Mouse (Mus musculus): ENCODE data around the gene Slc44a4. TPM values are rescaled to one million over a fixed set of nuclear protein-coding genes. Genes with fewer than 3 reads are reported as not detected.

Slc44a4 gene
- polyA plus RNA-seq, 1 experiment from 2014 or later, result 0.68 TPM

DNA sequence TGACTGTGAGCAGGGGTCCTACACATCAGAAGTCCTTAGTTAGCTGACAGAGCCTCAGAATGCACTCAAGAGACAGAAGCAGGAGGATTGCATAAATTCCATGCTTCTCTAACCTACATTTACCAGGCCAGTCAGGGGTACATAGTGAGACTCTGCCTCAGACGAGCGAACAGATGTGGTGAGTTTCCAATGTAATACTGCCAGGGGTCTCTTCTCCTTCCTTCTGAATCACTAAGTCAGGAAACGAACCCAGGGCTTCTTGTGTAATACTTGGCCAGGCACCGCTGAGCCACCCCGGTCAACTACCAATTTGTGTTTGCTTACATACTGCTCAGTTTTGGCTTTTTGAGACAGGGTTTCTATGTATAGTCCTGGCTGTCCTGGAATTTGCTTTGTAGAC lies 26.3 kb upstream of the Slc44a4 start:
- Histone ChIP-seq H3K27me3 (ENCODE audit: control insufficient read depth, insufficient read depth, low read length) (no peaks in the 10 kb centered on the region), H3K27ac (ENCODE audit: low read length) (no peak overlapping the region), H3K9me3 (replicated peaks; ENCODE audit: control insufficient read depth, low read length) (no peaks in the 10 kb centered on the region), H3K4me1 (ENCODE audit: control insufficient read depth, insufficient read depth, low read length) (no peaks in the 10 kb centered on the region), H3K4me3 (ENCODE audit: low read length) (no peak overlapping the region), H3K36me3 (ENCODE audit: control insufficient read depth, insufficient read depth) (no peaks in the 10 kb centered on the region), H3K4me2 (ENCODE audit: low read depth, low read length) (no peak overlapping the region), H3K9ac (ENCODE audit: low read length) (no peak overlapping the region)
- no peak for ATAC-seq (replicated peaks; ENCODE audit: extremely low read depth, insufficient read depth, low FRiP score)
- 83% methylated on average over 5 of the region's 5 CpGs for WGBS

DNA sequence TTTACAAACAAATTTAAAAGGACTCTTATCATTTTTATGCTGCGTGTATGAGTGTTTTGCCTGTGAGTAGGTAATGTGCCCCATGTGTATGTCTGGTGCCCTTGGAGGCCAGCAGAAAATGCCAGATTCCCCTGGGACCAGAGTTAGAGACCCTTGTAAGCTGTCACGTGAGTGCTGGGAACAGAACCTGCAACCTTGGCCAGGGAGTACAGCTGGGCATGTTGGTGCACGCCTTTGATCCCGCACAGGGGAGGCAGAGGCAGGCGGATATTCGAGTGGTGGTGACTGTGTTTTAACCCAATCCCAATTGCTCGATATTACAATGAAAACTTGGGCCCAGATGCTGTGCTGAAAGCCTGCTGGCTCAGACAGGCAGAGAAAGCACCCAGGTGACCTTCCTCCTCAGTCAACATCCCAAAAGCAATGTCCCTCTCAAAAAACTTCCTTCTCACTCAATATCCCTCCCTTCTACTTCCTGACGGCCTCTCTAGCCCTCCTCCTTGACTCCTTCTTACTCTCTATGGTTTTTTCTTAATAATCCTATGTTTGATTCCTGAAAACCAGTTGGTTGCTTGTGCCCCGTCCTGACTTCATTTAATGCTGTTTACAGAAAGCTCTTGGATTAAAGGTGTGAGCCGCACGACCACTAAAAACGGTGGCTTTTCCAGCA lies 24.1 kb upstream of the Slc44a4 start:
- Histone ChIP-seq H3K4me3 (ENCODE audit: low read length) (no peak overlapping the region), H3K27me3 (ENCODE audit: control insufficient read depth, insufficient read depth, low read length) (no peaks in the 10 kb centered on the region), H3K36me3 (ENCODE audit: control insufficient read depth, insufficient read depth) (no peaks in the 10 kb centered on the region), H3K4me2 (ENCODE audit: low read depth, low read length) (no peak overlapping the region), H3K4me1 (ENCODE audit: control insufficient read depth, insufficient read depth, low read length) (peaks cover 2% of the 10 kb centered on the region; the same call in 1 of the 2 replicates), H3K9ac (ENCODE audit: low read length) (no peak overlapping the region), H3K9me3 (replicated peaks; ENCODE audit: control insufficient read depth, low read length) (no peaks in the 10 kb centered on the region), H3K27ac (ENCODE audit: low read length) (no peak overlapping the region)
- 81% methylated on average over 12 of the region's 12 CpGs for WGBS
- ATAC-seq (replicated peaks; ENCODE audit: extremely low read depth, insufficient read depth, low FRiP score), result no peak

DNA sequence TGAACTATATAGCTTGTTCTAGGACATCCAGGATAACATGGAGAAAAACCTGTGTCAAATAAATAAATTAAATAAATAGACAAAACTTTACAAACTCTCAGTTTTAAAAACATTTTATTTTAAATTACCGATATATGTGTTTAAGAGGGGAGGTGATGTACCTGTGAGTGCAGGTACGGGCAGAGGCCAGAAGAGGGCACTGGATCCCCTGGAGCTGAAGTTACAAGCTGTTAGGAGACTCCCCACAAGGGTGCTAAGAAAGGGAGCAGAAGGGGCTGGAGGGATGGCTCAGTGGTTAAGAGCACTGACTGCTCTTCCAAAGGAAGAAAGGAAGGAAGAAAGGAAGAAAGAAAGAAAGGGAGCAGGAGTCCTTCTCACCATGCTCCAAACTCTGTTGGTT lies 22.9 kb upstream of the Slc44a4 start:
- Histone ChIP-seq H3K27ac (ENCODE audit: low read length) (no peak overlapping the region), H3K27me3 (ENCODE audit: control insufficient read depth, insufficient read depth, low read length) (no peaks in the 10 kb centered on the region), H3K4me1 (ENCODE audit: control insufficient read depth, insufficient read depth, low read length) (peaks cover 6% of the 10 kb centered on the region), H3K9ac (ENCODE audit: low read length) (no peak overlapping the region), H3K4me2 (ENCODE audit: low read depth, low read length) (no peak overlapping the region), H3K9me3 (replicated peaks; ENCODE audit: control insufficient read depth, low read length) (no peaks in the 10 kb centered on the region), H3K36me3 (ENCODE audit: control insufficient read depth, insufficient read depth) (peaks cover 2% of the 10 kb centered on the region; the same call in 1 of the 2 replicates), H3K4me3 (ENCODE audit: low read length) (no peak overlapping the region)
- ATAC-seq (replicated peaks; ENCODE audit: extremely low read depth, insufficient read depth, low FRiP score), result no peak
- 93% methylated on average over 2 of the region's 2 CpGs for WGBS

DNA sequence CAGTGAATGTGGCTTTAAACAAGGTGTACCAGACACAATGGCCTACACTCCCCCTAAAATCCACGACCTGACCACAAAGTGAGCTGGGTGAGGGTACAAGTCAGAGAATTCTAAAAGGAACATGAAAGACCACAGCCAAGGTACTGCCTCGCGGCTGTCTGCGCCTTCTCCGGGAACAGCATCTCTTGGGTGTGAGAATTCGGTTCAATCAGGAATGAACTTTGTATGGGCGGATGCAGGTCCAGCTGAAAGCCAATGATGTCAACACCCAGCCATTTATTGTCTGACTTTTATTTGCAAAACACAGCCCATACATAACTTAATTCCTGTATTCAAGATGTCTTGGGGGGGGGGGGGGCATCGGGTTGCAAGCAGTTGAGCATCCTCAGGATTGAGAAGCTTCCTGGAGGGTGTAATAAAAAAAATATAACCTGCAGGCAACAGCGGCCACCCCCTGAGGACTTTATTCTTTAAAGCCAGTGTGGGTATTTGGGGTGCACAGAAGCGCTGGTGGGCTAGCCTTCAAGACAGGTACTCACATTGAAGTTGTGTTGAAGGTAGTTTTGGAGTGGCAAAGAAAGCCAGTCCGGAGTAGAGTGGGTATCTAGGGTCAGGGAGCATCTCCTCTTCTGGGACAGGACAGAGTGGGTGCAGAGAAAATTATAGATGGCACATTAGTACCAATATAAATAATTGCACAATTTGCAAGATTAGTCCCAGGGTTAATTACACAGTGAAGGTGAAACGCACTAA lies 21.0 kb upstream of the Slc44a4 start:
- Histone ChIP-seq H3K9ac (ENCODE audit: low read length) (peak overlapping the region; percentile 42), H3K27ac (ENCODE audit: low read length) (peak overlapping the region; percentile 46), H3K9me3 (replicated peaks; ENCODE audit: control insufficient read depth, low read length) (no peaks in the 10 kb centered on the region), H3K4me3 (ENCODE audit: low read length) (peak overlapping the region; percentile 87; the same call in 1 of the 2 replicates), H3K4me1 (ENCODE audit: control insufficient read depth, insufficient read depth, low read length) (peaks cover 16% of the 10 kb centered on the region), H3K27me3 (ENCODE audit: control insufficient read depth, insufficient read depth, low read length) (no peaks in the 10 kb centered on the region), H3K36me3 (ENCODE audit: control insufficient read depth, insufficient read depth) (peaks cover 4% of the 10 kb centered on the region; the same call in 1 of the 2 replicates), H3K4me2 (ENCODE audit: low read depth, low read length) (peak overlapping the region; percentile 86)
- WGBS, result 74% methylated on average over 12 of the region's 12 CpGs
- no peak for ATAC-seq (replicated peaks; ENCODE audit: extremely low read depth, insufficient read depth, low FRiP score)

DNA sequence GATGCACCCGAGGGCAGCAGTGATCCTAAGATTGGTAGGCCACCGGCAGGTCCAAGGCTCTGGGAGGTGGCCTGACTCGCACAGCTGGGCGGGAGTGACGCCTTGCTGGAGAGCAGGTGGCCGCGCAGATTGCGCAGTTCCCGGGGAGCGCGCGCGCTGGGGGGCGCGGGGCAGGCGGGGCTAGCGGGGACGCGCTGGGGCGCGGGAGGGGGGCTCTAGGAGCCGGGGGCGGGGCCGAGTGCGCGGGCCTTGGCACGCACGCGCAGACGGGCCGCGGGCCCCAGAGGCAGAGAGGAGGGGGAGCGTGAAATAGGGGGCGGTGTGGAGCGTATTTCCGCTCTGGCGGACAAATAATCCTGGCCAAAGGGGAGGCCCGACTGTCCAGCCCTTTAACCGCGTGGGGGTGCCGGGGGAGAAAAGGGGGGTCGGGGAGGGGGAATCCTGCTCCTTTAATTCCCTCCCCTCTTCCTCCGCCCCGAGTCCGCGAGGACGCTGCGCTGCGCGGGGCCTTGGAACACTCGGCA lies 20.1 kb upstream of the Slc44a4 start:
- Histone ChIP-seq H3K27ac (ENCODE audit: low read length) (peak overlapping the region; percentile 89), H3K36me3 (ENCODE audit: control insufficient read depth, insufficient read depth) (peaks cover 4% of the 10 kb centered on the region; the same call in 1 of the 2 replicates), H3K4me2 (ENCODE audit: low read depth, low read length) (peak overlapping the region; percentile 86), H3K27me3 (ENCODE audit: control insufficient read depth, insufficient read depth, low read length) (no peaks in the 10 kb centered on the region), H3K4me1 (ENCODE audit: control insufficient read depth, insufficient read depth, low read length) (peaks cover 16% of the 10 kb centered on the region), H3K9ac (ENCODE audit: low read length) (peak overlapping the region; percentile 91), H3K9me3 (replicated peaks; ENCODE audit: control insufficient read depth, low read length) (no peaks in the 10 kb centered on the region), H3K4me3 (ENCODE audit: low read length) (peak overlapping the region; percentile 87)
- ATAC-seq (replicated peaks; ENCODE audit: extremely low read depth, insufficient read depth, low FRiP score), result peak; percentile 91
- WGBS, result under 1% methylated on average over 48 of the region's 51 CpGs

DNA sequence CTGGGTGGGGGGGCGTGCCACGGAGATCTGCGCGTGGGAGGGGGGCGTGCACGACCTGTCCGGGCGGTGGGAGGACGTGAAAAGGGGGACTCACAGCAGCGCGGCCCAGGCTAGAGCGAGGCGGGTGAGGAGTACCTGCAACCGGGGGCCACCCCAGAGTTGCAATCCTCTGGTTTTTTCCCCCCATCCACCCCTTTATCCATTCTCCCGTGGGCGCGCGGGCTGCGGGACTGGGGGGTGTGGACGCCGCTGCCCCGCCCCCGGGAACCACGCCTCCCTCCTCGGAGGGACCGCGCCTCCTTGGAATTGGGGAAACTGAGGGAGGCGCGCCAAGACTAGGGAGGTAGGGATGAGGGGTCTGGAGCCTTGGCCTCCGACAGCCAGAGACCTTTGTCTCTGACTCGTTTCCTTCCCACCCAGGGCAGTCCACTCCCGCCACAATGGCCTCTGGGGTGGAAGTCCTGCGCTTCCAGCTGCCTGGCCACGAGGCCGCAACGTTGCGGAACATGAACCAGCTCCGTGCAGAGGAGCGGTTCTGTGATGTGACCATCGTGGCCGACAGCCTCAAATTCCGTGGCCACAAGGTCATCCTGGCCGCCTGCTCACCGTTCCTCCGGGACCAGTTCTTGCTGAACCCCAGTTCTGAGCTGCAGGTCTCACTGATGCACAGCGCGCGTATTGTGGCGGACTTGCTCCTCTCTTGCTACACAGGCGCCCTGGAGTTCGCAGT lies 19.3 kb upstream of the Slc44a4 start:
- peak overlapping the region; percentile 86 for H3K4me2 ChIP-seq (ENCODE audit: low read depth, low read length)
- H3K36me3 ChIP-seq (ENCODE audit: control insufficient read depth, insufficient read depth), result peaks cover 4% of the 10 kb centered on the region; the same call in 1 of the 2 replicates
- peak; percentile 4 for ATAC-seq (replicated peaks; ENCODE audit: extremely low read depth, insufficient read depth, low FRiP score)
- H3K4me1 ChIP-seq (ENCODE audit: control insufficient read depth, insufficient read depth, low read length), result peaks cover 17% of the 10 kb centered on the region
- peak overlapping the region; percentile 91 for H3K9ac ChIP-seq (ENCODE audit: low read length)
- H3K4me3 ChIP-seq (ENCODE audit: low read length), result peak overlapping the region; percentile 87
- H3K9me3 ChIP-seq (replicated peaks; ENCODE audit: control insufficient read depth, low read length), result no peaks in the 10 kb centered on the region
- peak overlapping the region; percentile 89 for H3K27ac ChIP-seq (ENCODE audit: low read length)
- WGBS, result 10% methylated on average over 48 of the region's 51 CpGs
- no peaks in the 10 kb centered on the region for H3K27me3 ChIP-seq (ENCODE audit: control insufficient read depth, insufficient read depth, low read length)

DNA sequence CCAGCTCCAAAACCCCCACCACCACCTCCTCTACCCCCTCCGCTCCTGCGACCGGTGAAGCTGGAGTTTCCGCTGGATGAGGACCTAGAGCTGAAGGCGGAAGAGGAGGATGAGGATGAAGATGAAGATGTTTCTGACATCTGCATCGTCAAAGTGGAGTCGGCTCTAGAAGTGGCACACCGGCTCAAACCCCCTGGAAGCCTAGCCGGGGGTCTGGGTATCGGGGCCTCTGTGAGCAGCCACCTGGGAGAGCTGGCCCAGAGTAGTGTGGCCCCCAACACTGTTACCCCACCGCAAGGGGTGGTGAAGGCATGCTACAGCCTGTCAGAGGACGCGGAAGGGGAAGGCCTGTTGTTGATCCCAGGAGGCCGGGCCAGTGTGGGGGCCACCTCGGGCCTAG lies 18.5 kb upstream of the Slc44a4 start:
- H3K27me3 ChIP-seq (ENCODE audit: control insufficient read depth, insufficient read depth, low read length), result no peaks in the 10 kb centered on the region
- 93% methylated on average over 15 of the region's 15 CpGs for WGBS
- no peak for ATAC-seq (replicated peaks; ENCODE audit: extremely low read depth, insufficient read depth, low FRiP score)

DNA sequence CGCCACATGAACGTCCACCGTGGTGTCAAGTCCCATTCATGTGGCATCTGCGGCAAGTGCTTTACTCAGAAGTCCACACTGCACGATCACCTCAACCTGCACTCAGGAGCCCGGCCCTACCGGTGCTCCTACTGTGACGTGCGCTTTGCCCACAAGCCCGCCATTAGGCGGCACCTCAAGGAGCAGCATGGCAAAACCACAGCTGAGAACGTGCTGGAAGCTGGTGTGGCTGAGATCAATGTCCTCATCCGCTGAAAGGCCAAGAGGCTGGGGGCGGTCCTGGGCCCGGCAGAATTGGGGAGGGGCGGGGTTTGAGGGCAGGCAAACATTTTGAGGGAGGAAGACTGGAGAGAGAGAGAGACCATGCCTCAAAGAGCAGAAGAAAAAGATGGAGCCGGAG lies 17.9 kb upstream of the Slc44a4 start:
- Histone ChIP-seq H3K4me2 (ENCODE audit: low read depth, low read length) (no peak overlapping the region), H3K4me1 (ENCODE audit: control insufficient read depth, insufficient read depth, low read length) (peaks cover 22% of the 10 kb centered on the region), H3K27me3 (ENCODE audit: control insufficient read depth, insufficient read depth, low read length) (no peaks in the 10 kb centered on the region), H3K4me3 (ENCODE audit: low read length) (no peak overlapping the region), H3K36me3 (ENCODE audit: control insufficient read depth, insufficient read depth) (peaks cover 4% of the 10 kb centered on the region; the same call in 1 of the 2 replicates), H3K9me3 (replicated peaks; ENCODE audit: control insufficient read depth, low read length) (no peaks in the 10 kb centered on the region), H3K27ac (ENCODE audit: low read length) (no peak overlapping the region), H3K9ac (ENCODE audit: low read length) (no peak overlapping the region)
- 81% methylated on average over 17 of the region's 17 CpGs for WGBS
- ATAC-seq (replicated peaks; ENCODE audit: extremely low read depth, insufficient read depth, low FRiP score), result no peak

More for the DNA sequence above, 18.5 kb upstream of the Slc44a4 start:
- Histone ChIP-seq H3K4me1 (ENCODE audit: control insufficient read depth, insufficient read depth, low read length) (peaks cover 22% of the 10 kb centered on the region), H3K9ac (ENCODE audit: low read length) (no peak overlapping the region; the same call in none of the 2 replicates), H3K9me3 (replicated peaks; ENCODE audit: control insufficient read depth, low read length) (no peaks in the 10 kb centered on the region), H3K36me3 (ENCODE audit: control insufficient read depth, insufficient read depth) (peaks cover 4% of the 10 kb centered on the region; the same call in 1 of the 2 replicates), H3K4me3 (ENCODE audit: low read length) (no peak overlapping the region), H3K27ac (ENCODE audit: low read length) (no peak overlapping the region; the same call in 1 of the 2 replicates), H3K4me2 (ENCODE audit: low read depth, low read length) (peak overlapping the region; percentile 86; the same call in 1 of the 2 replicates)

Data from heart, embryonic 16.5 days (tissue).